Mouse (Mus musculus): ENCODE data around the gene Ciita. TPM values are rescaled to one million over a fixed set of nuclear protein-coding genes. Genes with fewer than 3 reads are reported as not detected.

Gene Ciita
- polyA plus RNA-seq, 1 experiment: 17.0 TPM

DNA sequence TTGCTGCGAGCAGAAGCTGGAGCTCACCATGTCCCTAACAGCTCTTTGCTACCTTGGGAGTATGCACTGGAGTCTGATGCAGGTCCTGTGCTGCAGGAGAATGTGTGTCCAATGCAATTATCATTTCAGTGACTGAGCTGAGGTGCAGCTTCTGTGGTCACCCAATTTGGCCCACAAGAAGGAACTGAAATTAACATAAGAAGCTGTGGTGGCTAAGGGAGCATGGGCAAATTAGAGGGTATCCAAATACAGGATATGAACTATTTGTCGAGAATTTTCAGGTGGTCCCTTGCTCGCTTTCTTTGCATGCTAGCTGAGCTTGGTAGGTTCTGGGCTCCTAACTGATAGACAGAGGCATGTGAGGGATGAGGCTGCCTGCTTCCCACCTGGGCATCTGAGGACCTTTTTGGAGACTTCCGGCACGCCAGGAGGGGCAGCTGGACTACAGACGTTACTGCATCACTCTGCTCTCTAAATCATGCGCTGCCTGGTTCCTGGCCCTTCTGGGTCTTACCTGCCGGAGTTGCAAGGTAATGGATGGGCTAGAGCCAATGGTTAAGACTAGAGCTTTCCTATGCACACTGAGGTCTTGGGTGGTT lies 8.1 kb downstream of the Ciita start:
- TF ChIP-seq CTCF (IDR thresholded peaks at IDR 0.05; ENCODE audit: extremely low read depth, insufficient read length, insufficient replicate concordance, low read depth, low read length) (no peak), POLR2A (IDR thresholded peaks at IDR 0.05; ENCODE audit: low read depth, low read length) (no peak)
- 84% methylated on average over 8 of the region's 8 CpGs for WGBS
- no peak overlapping the region for H3K27ac ChIP-seq (ENCODE audit: insufficient read depth, low read depth, low read length)
- H3K4me1 ChIP-seq (ENCODE audit: control insufficient read depth, insufficient read depth, insufficient read length, low read length): peaks cover 17% of the 10 kb centered on the region
- H3K4me3 ChIP-seq (ENCODE audit: low read depth, low read length): peak overlapping the region; percentile 45; the same call in 1 of the 2 replicates
- no peaks in the 10 kb centered on the region for H3K27me3 ChIP-seq (ENCODE audit: control insufficient read depth, insufficient read depth, low read length)
- 0 out of 2 replicates have a peak, but pooled peaks cover 3% of the 10 kb centered on the region for H3K36me3 ChIP-seq (ENCODE audit: control insufficient read depth, insufficient read depth, low read length)

DNA sequence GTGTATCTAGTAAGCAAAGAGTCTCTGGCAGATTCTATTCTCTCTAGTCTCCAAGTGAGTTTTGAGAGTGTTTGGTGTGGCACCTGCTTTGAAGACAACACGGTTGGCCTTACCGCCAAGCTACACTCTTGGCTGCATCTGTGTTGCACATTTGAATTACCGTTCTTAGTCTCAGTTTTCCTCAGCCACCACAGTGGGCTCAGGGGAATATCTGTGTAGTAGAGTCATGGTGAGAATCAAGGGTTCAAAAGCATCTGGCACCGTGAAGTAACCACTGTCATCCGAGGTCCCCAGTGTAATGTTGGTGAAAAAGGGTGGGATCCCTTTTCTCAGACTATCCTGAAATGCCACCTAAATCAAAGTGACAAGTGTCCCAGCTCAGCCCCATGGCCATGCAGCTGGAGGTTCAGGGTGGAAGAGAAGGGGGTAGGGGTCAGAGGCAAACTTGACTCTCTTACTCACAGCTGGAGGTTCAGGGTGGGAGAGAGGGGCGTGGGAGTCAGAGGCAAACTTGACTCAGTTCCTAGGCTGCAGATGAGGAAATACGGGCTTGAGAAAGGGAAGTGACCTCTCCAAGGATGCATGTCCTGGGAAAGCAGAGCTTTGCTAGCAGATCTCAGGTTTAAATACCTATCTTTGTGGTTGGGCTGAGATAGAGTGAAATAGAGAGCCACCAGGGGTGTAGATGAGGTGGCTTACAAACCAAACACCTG lies 9.1 kb downstream of the Ciita start:
- WGBS: 75% methylated on average over 7 of the region's 7 CpGs
- H3K4me3 ChIP-seq (ENCODE audit: low read depth, low read length): peak overlapping the region; percentile 73; the same call in 1 of the 2 replicates
- 0 out of 2 replicates have a peak overlapping the region, but pooled peaks have one; percentile 27 for H3K27ac ChIP-seq (ENCODE audit: insufficient read depth, low read depth, low read length)
- H3K36me3 ChIP-seq (ENCODE audit: control insufficient read depth, insufficient read depth, low read length): 0 out of 2 replicates have a peak, but pooled peaks cover 3% of the 10 kb centered on the region
- H3K4me1 ChIP-seq (ENCODE audit: control insufficient read depth, insufficient read depth, insufficient read length, low read length): peaks cover 8% of the 10 kb centered on the region
- no peaks in the 10 kb centered on the region for H3K27me3 ChIP-seq (ENCODE audit: control insufficient read depth, insufficient read depth, low read length)
- TF ChIP-seq CTCF (IDR thresholded peaks at IDR 0.05; ENCODE audit: extremely low read depth, insufficient read length, insufficient replicate concordance, low read depth, low read length): no peak
- TF ChIP-seq POLR2A (IDR thresholded peaks at IDR 0.05; ENCODE audit: low read depth, low read length): no peak

DNA sequence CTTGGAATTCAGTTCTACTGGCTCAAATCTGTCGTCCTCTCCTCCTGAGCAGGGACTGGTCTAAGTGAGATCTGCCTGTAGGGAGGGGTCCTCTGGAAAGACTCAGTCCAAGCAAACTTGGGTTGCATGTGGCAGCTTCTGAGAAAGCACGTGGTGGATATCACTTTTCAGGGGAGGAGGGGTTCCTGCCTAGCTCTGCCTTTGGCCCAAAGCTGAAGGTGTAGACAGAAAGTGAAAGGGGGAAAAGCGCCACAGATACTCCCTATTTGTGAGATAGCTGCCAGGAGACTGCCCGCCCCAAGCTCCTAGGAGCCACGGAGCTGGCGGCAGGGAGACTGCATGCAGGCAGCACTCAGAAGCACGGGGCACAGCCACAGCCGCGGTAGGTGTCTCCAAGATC lies 9.6 kb downstream of the Ciita start:
- H3K36me3 ChIP-seq (ENCODE audit: control insufficient read depth, insufficient read depth, low read length): 0 out of 2 replicates have a peak, but pooled peaks cover 3% of the 10 kb centered on the region
- TF ChIP-seq CTCF (IDR thresholded peaks at IDR 0.05; ENCODE audit: extremely low read depth, insufficient read length, insufficient replicate concordance, low read depth, low read length) (no peak), POLR2A (IDR thresholded peaks at IDR 0.05; ENCODE audit: low read depth, low read length) (peak; percentile 36; the same call in 1 of the 2 replicates)
- H3K27me3 ChIP-seq (ENCODE audit: control insufficient read depth, insufficient read depth, low read length): no peaks in the 10 kb centered on the region
- H3K4me1 ChIP-seq (ENCODE audit: control insufficient read depth, insufficient read depth, insufficient read length, low read length): peaks cover 7% of the 10 kb centered on the region; the same call in 1 of the 2 replicates
- WGBS: 3% methylated on average over 9 of the region's 9 CpGs
- H3K27ac ChIP-seq (ENCODE audit: insufficient read depth, low read depth, low read length): peak overlapping the region; percentile 30; the same call in 1 of the 2 replicates
- peak overlapping the region; percentile 73 for H3K4me3 ChIP-seq (ENCODE audit: low read depth, low read length)

DNA sequence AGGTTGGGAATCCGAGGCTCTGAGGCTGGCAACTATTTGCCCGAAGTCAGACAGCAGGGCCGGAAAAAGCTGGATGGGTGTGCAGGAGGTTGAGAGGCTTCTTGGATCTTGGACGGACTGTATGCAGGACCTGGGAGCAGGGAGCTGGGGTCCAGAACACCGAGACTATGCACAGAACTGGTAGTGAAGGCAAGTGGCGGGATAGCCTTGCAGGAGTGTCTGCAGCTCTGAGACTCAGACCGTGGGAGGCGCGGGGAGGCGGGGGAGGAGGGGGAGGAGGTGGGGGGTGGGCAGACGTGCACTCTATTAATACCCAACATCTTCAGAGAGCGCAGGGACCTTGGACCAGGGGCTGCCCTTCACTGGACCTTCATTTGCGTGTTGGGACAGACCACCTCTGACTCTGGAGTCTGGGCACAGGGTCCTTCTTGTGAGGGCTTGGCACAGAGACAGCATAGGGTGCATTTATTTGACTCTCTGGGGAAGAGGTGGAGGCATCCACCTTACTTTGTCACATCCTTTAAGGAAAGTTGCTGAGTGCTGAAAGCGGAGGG lies 10.1 kb downstream of the Ciita start:
- Histone ChIP-seq H3K4me3 (ENCODE audit: low read depth, low read length) (peak overlapping the region; percentile 73), H3K4me1 (ENCODE audit: control insufficient read depth, insufficient read depth, insufficient read length, low read length) (peaks cover 11% of the 10 kb centered on the region; the same call in 1 of the 2 replicates), H3K27me3 (ENCODE audit: control insufficient read depth, insufficient read depth, low read length) (no peaks in the 10 kb centered on the region), H3K27ac (ENCODE audit: insufficient read depth, low read depth, low read length) (peak overlapping the region; percentile 30; the same call in 1 of the 2 replicates), H3K36me3 (ENCODE audit: control insufficient read depth, insufficient read depth, low read length) (0 out of 2 replicates have a peak, but pooled peaks cover 3% of the 10 kb centered on the region)
- WGBS: 14% methylated on average over 13 of the region's 14 CpGs
- no peak for TF ChIP-seq POLR2A (IDR thresholded peaks at IDR 0.05; ENCODE audit: low read depth, low read length)
- no peak for TF ChIP-seq CTCF (IDR thresholded peaks at IDR 0.05; ENCODE audit: extremely low read depth, insufficient read length, insufficient replicate concordance, low read depth, low read length)

DNA sequence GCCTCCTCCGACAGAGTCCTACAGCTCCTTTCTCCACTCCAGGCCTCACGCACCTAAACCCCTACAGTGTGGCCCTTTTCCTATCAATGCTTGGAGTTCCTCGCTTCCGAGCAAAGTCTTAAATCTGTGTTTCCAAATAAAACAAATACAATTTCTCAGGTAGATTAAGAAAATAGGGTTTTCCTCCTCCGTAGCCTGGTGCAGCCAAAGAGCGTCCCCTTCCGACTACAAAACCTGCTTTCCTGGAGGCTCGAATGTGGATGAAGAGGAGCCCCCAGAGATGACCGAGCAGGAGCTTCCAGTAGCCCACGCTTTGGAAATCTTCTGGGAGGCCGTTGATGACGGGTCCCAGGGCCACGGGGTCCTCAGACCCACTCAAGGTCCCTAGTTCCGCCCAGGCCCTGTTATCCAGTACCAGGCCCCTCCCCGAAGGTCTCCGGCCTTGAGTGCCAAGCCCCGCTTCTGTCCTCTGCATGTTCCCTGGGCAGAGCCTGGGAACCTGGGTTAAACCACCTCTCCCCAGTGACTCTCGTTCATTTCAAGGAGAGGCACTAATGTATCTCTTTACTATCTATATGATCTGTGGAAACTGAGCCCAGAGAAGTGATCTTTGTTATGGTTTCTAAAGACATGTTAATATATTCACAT lies 10.8 kb downstream of the Ciita start:
- Histone ChIP-seq H3K27me3 (ENCODE audit: control insufficient read depth, insufficient read depth, low read length) (no peaks in the 10 kb centered on the region), H3K4me1 (ENCODE audit: control insufficient read depth, insufficient read depth, insufficient read length, low read length) (peaks cover 16% of the 10 kb centered on the region), H3K36me3 (ENCODE audit: control insufficient read depth, insufficient read depth, low read length) (0 out of 2 replicates have a peak, but pooled peaks cover 3% of the 10 kb centered on the region), H3K4me3 (ENCODE audit: low read depth, low read length) (peak overlapping the region; percentile 73), H3K27ac (ENCODE audit: insufficient read depth, low read depth, low read length) (peak overlapping the region; percentile 24; the same call in 1 of the 2 replicates)
- TF ChIP-seq POLR2A (IDR thresholded peaks at IDR 0.05; ENCODE audit: low read depth, low read length): no peak
- no peak for TF ChIP-seq CTCF (IDR thresholded peaks at IDR 0.05; ENCODE audit: extremely low read depth, insufficient read length, insufficient replicate concordance, low read depth, low read length)
- 83% methylated on average over 18 of the region's 18 CpGs for WGBS

DNA sequence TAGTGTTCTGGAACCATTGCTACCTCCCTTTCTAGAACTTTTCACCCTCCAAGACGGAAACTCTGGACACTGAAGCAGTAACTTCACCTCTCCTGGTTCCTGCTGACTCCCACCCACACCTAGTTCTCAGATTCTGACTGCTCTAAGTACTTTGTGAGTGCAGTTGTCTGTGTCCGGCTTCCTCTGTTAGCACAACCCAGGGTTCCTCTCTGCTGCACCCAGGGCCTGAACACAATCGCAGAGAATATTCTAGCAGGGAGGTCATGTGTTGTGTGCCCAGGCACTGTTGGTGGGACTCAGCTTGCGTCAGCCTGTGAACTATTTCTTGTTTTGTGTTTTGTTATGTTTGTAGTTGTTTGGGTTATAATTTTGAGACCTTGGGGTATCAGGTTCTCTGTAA lies 11.9 kb downstream of the Ciita start:
- Histone ChIP-seq H3K27me3 (ENCODE audit: control insufficient read depth, insufficient read depth, low read length) (no peaks in the 10 kb centered on the region), H3K4me1 (ENCODE audit: control insufficient read depth, insufficient read depth, insufficient read length, low read length) (peaks cover 26% of the 10 kb centered on the region), H3K4me3 (ENCODE audit: low read depth, low read length) (no peak overlapping the region), H3K36me3 (ENCODE audit: control insufficient read depth, insufficient read depth, low read length) (0 out of 2 replicates have a peak, but pooled peaks cover 3% of the 10 kb centered on the region), H3K27ac (ENCODE audit: insufficient read depth, low read depth, low read length) (no peak overlapping the region)
- no peak for TF ChIP-seq POLR2A (IDR thresholded peaks at IDR 0.05; ENCODE audit: low read depth, low read length)
- TF ChIP-seq CTCF (IDR thresholded peaks at IDR 0.05; ENCODE audit: extremely low read depth, insufficient read length, insufficient replicate concordance, low read depth, low read length): no peak
- WGBS: 86% methylated on average over 4 of the region's 4 CpGs

Data from small intestine, adult 2 months (tissue).